Mouse (Mus musculus): Measurements from ENCODE around the gene R3hdml.
A peak's percentile ranks its signal among the peaks of the same experiment; 100 is the strongest.
"Not testable (repeated sequence)": the region's sequence is repeated elsewhere in the genome, so short reads cannot be mapped to it uniquely, and the experiment has no call there.

R3hdml gene

GRCm38 (mm10) chr2:163492018-163492417 lies at the start of gene R3hdml:
Gene R3hdml, plus strand, starts transcription at chr2:163492318.
- DNase-seq (ENCODE audit: low spot score) = no peak

- DNase-seq (ENCODE audit: low spot score) = no peak
Measured at GRCm38 (mm10) chr2:163443543-163443942, 48.6 kb upstream of the R3hdml start.

GRCm38 (mm10) chr2:163444017-163444416 lies 48.1 kb upstream of the R3hdml start:
- no peak for DNase-seq (ENCODE audit: low spot score)

- DNase-seq (ENCODE audit: low spot score) = no peak
Measured at GRCm38 (mm10) chr2:163447375-163447774, 44.7 kb upstream of the R3hdml start.

GRCm38 (mm10) chr2:163449276-163449675 lies 42.8 kb upstream of the R3hdml start:
- no peak for DNase-seq (ENCODE audit: low spot score)

GRCm38 (mm10) chr2:163450668-163451295 lies 41.3 kb upstream of the R3hdml start:
- DNase-seq (ENCODE audit: low spot score) = peak; percentile 55

- peak; percentile 64 for DNase-seq (ENCODE audit: low spot score)
Measured at GRCm38 (mm10) chr2:163452738-163453137, 39.4 kb upstream of the R3hdml start.

GRCm38 (mm10) chr2:163453378-163453777 lies 38.7 kb upstream of the R3hdml start:
- DNase-seq (ENCODE audit: low spot score) = no peak

GRCm38 (mm10) chr2:163458539-163459265 lies 33.4 kb upstream of the R3hdml start:
- DNase-seq (ENCODE audit: low spot score) = no peak

GRCm38 (mm10) chr2:163459380-163459779 lies 32.7 kb upstream of the R3hdml start:
- no peak for DNase-seq (ENCODE audit: low spot score)

- DNase-seq (ENCODE audit: low spot score) = no peak
Measured at GRCm38 (mm10) chr2:163460622-163461021, 31.5 kb upstream of the R3hdml start.

- DNase-seq (ENCODE audit: low spot score) = not testable (repeated sequence)
Measured at GRCm38 (mm10) chr2:163461307-163461706, 30.8 kb upstream of the R3hdml start.

GRCm38 (mm10) chr2:163462386-163462785 lies 29.7 kb upstream of the R3hdml start:
- no peak for DNase-seq (ENCODE audit: low spot score)

GRCm38 (mm10) chr2:163462801-163463200 lies 29.3 kb upstream of the R3hdml start:
- DNase-seq (ENCODE audit: low spot score) = no peak

- no peak for DNase-seq (ENCODE audit: low spot score)
Measured at GRCm38 (mm10) chr2:163463251-163463769, 28.8 kb upstream of the R3hdml start.

- peak; percentile 37 for DNase-seq (ENCODE audit: low spot score)
Measured at GRCm38 (mm10) chr2:163463998-163464397, 28.1 kb upstream of the R3hdml start.

GRCm38 (mm10) chr2:163464562-163464961 lies 27.6 kb upstream of the R3hdml start:
- peak; percentile 67 for DNase-seq (ENCODE audit: low spot score)

GRCm38 (mm10) chr2:163466771-163467170 lies 25.3 kb upstream of the R3hdml start:
- DNase-seq (ENCODE audit: low spot score) = no peak

GRCm38 (mm10) chr2:163467585-163467984 lies 24.5 kb upstream of the R3hdml start:
- DNase-seq (ENCODE audit: low spot score) = no peak

- DNase-seq (ENCODE audit: low spot score) = no peak
Measured at GRCm38 (mm10) chr2:163468866-163469265, 23.3 kb upstream of the R3hdml start.

- DNase-seq (ENCODE audit: low spot score) = no peak
Measured at GRCm38 (mm10) chr2:163469711-163470110, 22.4 kb upstream of the R3hdml start.

GRCm38 (mm10) chr2:163471136-163471535 lies 21.0 kb upstream of the R3hdml start:
- peak; percentile 93 for DNase-seq (ENCODE audit: low spot score)

- DNase-seq (ENCODE audit: low spot score) = peak; percentile 99
Measured at GRCm38 (mm10) chr2:163471710-163472465, 20.2 kb upstream of the R3hdml start.

All from adipocyte (in vitro differentiated cells).